Mouse (Mus musculus) stomach, embryonic 15.5 days (tissue): ENCODE results near the gene Wdr31. TPM values are rescaled to one million over a fixed set of nuclear protein-coding genes. Genes with fewer than 3 reads are reported as not detected.

Experiments
- ATAC-seq: fragments of 200-750 bp; cut with Nextera tagmentation; 2 replicates; pipeline ENCODE4 v1.8.0; 2017; ENCODE audit warnings: low read depth, moderate number of reproducible peaks, moderate TSS enrichment; ENCODE audit not compliant: insufficient read depth, low FRiP score
- H3K27ac ChIP-seq: fragments of 300-500 bp; sonication (generic); 2 replicates; pipeline ENCODE4 v1.5.1; 2015; ENCODE audit warnings: mild to moderate bottlenecking, inconsistent platforms
- H3K27me3 ChIP-seq: fragments of 300-500 bp; sonication (generic); replicated peaks from 2 replicates; pipeline ENCODE4 v1.6.1; 2015; ENCODE audit warnings: inconsistent platforms
- H3K36me3 ChIP-seq: fragments of 300-500 bp; sonication (generic); 2 replicates; pipeline ENCODE4 v1.6.1; 2015; ENCODE audit warnings: inconsistent platforms
- H3K4me1 ChIP-seq: fragments of 300-500 bp; sonication (generic); 2 replicates; pipeline ENCODE4 v1.6.1; 2015; ENCODE audit warnings: inconsistent platforms
- H3K4me2 ChIP-seq: fragments of 300-500 bp; sonication (generic); 2 replicates; pipeline ENCODE4 v1.6.1; 2015; ENCODE audit warnings: mild to moderate bottlenecking, inconsistent platforms
- H3K4me3 ChIP-seq: fragments of 300-500 bp; sonication (generic); replicated peaks from 2 replicates; pipeline ENCODE4 v1.5.1; 2015; ENCODE audit warnings: inconsistent platforms
- H3K9ac ChIP-seq: fragments of 300-500 bp; sonication (generic); 2 replicates; pipeline ENCODE4 v1.6.1; 2015; ENCODE audit warnings: inconsistent platforms
- H3K9me3 ChIP-seq: fragments of 300-500 bp; sonication (generic); 2 replicates; pipeline ENCODE4 v1.6.1; 2016; ENCODE audit warnings: inconsistent platforms
- WGBS: fragments of 180-500 bp; shearing (Covaris S2); methylation state at CpG from one replicate; pipeline ENCODE4 v1.1.7; 2015; 5-methylcytosine and 5-hydroxymethylcytosine counted together
- polyA plus RNA-seq: library from polyadenylated mRNA; unstranded; fragments of >200 nt; fragmentation: Nextera tagmentation; extraction: Ambion mirVana; gene quantifications from 2 replicates; pipeline ENCODE4 v1.2.1, GENCODE M21; 2015

The Wdr31 gene
- polyA plus RNA-seq, 1 experiment from 2014 or later = 6.2 TPM

GRCm38 (mm10) chr4:62433939-62434870, 36.5 kb downstream of the Wdr31 start:
- Histone ChIP-seq H3K27me3 (no peaks in the 10 kb centered on the region), H3K9ac (no peak overlapping the region), H3K9me3 (no peaks in the 10 kb centered on the region), H3K36me3 (no peaks in the 10 kb centered on the region), H3K27ac (no peak overlapping the region), H3K4me2 (no peak overlapping the region), H3K4me3 (no peak overlapping the region), H3K4me1 (no peaks in the 10 kb centered on the region)
- no peak for ATAC-seq
- WGBS = 70% methylated on average over 7 of the region's 7 CpGs

GRCm38 (mm10) chr4:62431522-62431921, 39.2 kb downstream of the Wdr31 start:
- no peak overlapping the region for H3K4me3 ChIP-seq
- no peak for ATAC-seq
- H3K9ac ChIP-seq = no peak overlapping the region
- no peaks in the 10 kb centered on the region for H3K27me3 ChIP-seq
- H3K36me3 ChIP-seq = no peaks in the 10 kb centered on the region
- no peak overlapping the region for H3K4me2 ChIP-seq
- no peak overlapping the region for H3K27ac ChIP-seq
- WGBS = 80% methylated on average over 4 of the region's 4 CpGs
- H3K9me3 ChIP-seq = no peaks in the 10 kb centered on the region
- H3K4me1 ChIP-seq = no peaks in the 10 kb centered on the region

- H3K4me3 ChIP-seq = no peak overlapping the region
- no peak for ATAC-seq
- H3K27ac ChIP-seq = no peak overlapping the region
- no peaks in the 10 kb centered on the region for H3K36me3 ChIP-seq
- no peaks in the 10 kb centered on the region for H3K4me1 ChIP-seq
- no peaks in the 10 kb centered on the region for H3K27me3 ChIP-seq
- no peak overlapping the region for H3K4me2 ChIP-seq
- no peaks in the 10 kb centered on the region for H3K9me3 ChIP-seq
- no peak overlapping the region for H3K9ac ChIP-seq
These were observed 40.0 kb downstream of the Wdr31 start for GRCm38 (mm10) chr4:62430678-62431077.

- ATAC-seq = no peak
- Histone ChIP-seq H3K9ac (no peak overlapping the region), H3K4me1 (no peaks in the 10 kb centered on the region), H3K4me3 (no peak overlapping the region), H3K9me3 (no peaks in the 10 kb centered on the region), H3K4me2 (no peak overlapping the region), H3K27me3 (no peaks in the 10 kb centered on the region), H3K36me3 (no peaks in the 10 kb centered on the region), H3K27ac (no peak overlapping the region)
- WGBS = 87% methylated on average over 9 of the region's 9 CpGs
These were observed 41.1 kb downstream of the Wdr31 start for GRCm38 (mm10) chr4:62429616-62430015.

- 67% methylated on average over 17 of the region's 17 CpGs for WGBS
- Histone ChIP-seq H3K4me3 (no peak overlapping the region), H3K4me1 (no peaks in the 10 kb centered on the region), H3K27ac (no peak overlapping the region), H3K27me3 (no peaks in the 10 kb centered on the region), H3K36me3 (peaks cover 10% of the 10 kb centered on the region), H3K9ac (no peak overlapping the region), H3K4me2 (no peak overlapping the region), H3K9me3 (no peaks in the 10 kb centered on the region)
- ATAC-seq = no peak
These were observed 42.5 kb downstream of the Wdr31 start for GRCm38 (mm10) chr4:62427978-62428758.

GRCm38 (mm10) chr4:62425891-62426290, 44.8 kb downstream of the Wdr31 start:
- no peak overlapping the region for H3K4me3 ChIP-seq
- no peaks in the 10 kb centered on the region for H3K4me1 ChIP-seq
- no peaks in the 10 kb centered on the region for H3K27me3 ChIP-seq
- H3K9me3 ChIP-seq = no peaks in the 10 kb centered on the region
- peaks cover 30% of the 10 kb centered on the region for H3K36me3 ChIP-seq
- ATAC-seq = no peak
- no peak overlapping the region for H3K27ac ChIP-seq
- WGBS = 95% methylated on average over 4 of the region's 4 CpGs
- H3K9ac ChIP-seq = no peak overlapping the region
- no peak overlapping the region for H3K4me2 ChIP-seq

GRCm38 (mm10) chr4:62419091-62419490, 51.6 kb downstream of the Wdr31 start:
- Histone ChIP-seq H3K4me2 (no peak overlapping the region), H3K36me3 (peaks cover 75% of the 10 kb centered on the region), H3K27me3 (no peaks in the 10 kb centered on the region), H3K4me1 (no peaks in the 10 kb centered on the region), H3K4me3 (no peak overlapping the region), H3K27ac (no peak overlapping the region), H3K9me3 (no peaks in the 10 kb centered on the region), H3K9ac (no peak overlapping the region)
- no peak for ATAC-seq
- 88% methylated on average over 6 of the region's 6 CpGs for WGBS

GRCm38 (mm10) chr4:62418448-62418847, 52.2 kb downstream of the Wdr31 start:
- Histone ChIP-seq H3K4me2 (no peak overlapping the region), H3K9me3 (no peaks in the 10 kb centered on the region), H3K27me3 (no peaks in the 10 kb centered on the region), H3K27ac (no peak overlapping the region), H3K9ac (no peak overlapping the region), H3K4me1 (no peaks in the 10 kb centered on the region), H3K4me3 (no peak overlapping the region), H3K36me3 (peaks cover 69% of the 10 kb centered on the region)
- no peak for ATAC-seq
- WGBS = 89% methylated on average over 8 of the region's 8 CpGs

GRCm38 (mm10) chr4:62411606-62412005, 59.1 kb downstream of the Wdr31 start:
- H3K27me3 ChIP-seq = no peaks in the 10 kb centered on the region
- H3K4me2 ChIP-seq = no peak overlapping the region
- ATAC-seq = no peak
- 92% methylated on average over 10 of the region's 10 CpGs for WGBS
- no peak overlapping the region for H3K27ac ChIP-seq
- H3K9me3 ChIP-seq = no peaks in the 10 kb centered on the region
- H3K36me3 ChIP-seq = peaks cover 28% of the 10 kb centered on the region
- H3K9ac ChIP-seq = no peak overlapping the region
- no peak overlapping the region for H3K4me3 ChIP-seq
- 0 out of 2 replicates have a peak, but pooled peaks cover 5% of the 10 kb centered on the region for H3K4me1 ChIP-seq

- Histone ChIP-seq H3K4me3 (peak overlapping the region; percentile 78; the same call in 1 of the 2 replicates), H3K4me2 (peak overlapping the region; percentile 65), H3K27ac (no peak overlapping the region), H3K36me3 (peaks cover 18% of the 10 kb centered on the region), H3K9ac (no peak overlapping the region), H3K9me3 (no peaks in the 10 kb centered on the region), H3K27me3 (no peaks in the 10 kb centered on the region), H3K4me1 (0 out of 2 replicates have a peak, but pooled peaks cover 9% of the 10 kb centered on the region)
- WGBS = 80% methylated on average over 2 of the region's 2 CpGs
- ATAC-seq = no peak
These were observed 60.4 kb downstream of the Wdr31 start for GRCm38 (mm10) chr4:62410325-62410724.

- 0 out of 2 replicates have a peak, but pooled peaks cover 9% of the 10 kb centered on the region for H3K4me1 ChIP-seq
- no peak for ATAC-seq
- peak overlapping the region; percentile 78 for H3K4me3 ChIP-seq
- H3K27me3 ChIP-seq = no peaks in the 10 kb centered on the region
- peak overlapping the region; percentile 65 for H3K4me2 ChIP-seq
- H3K9ac ChIP-seq = peak overlapping the region; percentile 59; the same call in 1 of the 2 replicates
- WGBS = 23% methylated on average over 6 of the region's 6 CpGs
- H3K9me3 ChIP-seq = no peaks in the 10 kb centered on the region
- H3K36me3 ChIP-seq = peaks cover 11% of the 10 kb centered on the region
- H3K27ac ChIP-seq = peak overlapping the region; percentile 84; the same call in 1 of the 2 replicates
These were observed 61.1 kb downstream of the Wdr31 start for GRCm38 (mm10) chr4:62409615-62410014.
